Mouse (Mus musculus) spleen, embryonic (tissue): Measurements from ENCODE around the gene Mogs.

Experiments used
- CTCF ChIA-PET: fragments of 350-600 bp; sonication (Branson Sonifier 250); formaldehyde crosslinking; loops from one replicate; lab custom pipeline; 2022; lab: Charles Lee

The Mogs gene

GRCm38 (mm10) chr6:83092416-83093127, 22.7 kb upstream of the Mogs start:
- CTCF ChIA-PET: no interaction called here

- CTCF ChIA-PET: no interaction called here
Measured at GRCm38 (mm10) chr6:83095968-83096367, 19.3 kb upstream of the Mogs start.

GRCm38 (mm10) chr6:83098411-83098810, 16.9 kb upstream of the Mogs start:
- CTCF ChIA-PET: interaction anchor here (0.7 kb wide), 1 partner anchor 26 kb away, joined by 6 read pairs; no protein-coding TSS in a partner anchor

DNA sequence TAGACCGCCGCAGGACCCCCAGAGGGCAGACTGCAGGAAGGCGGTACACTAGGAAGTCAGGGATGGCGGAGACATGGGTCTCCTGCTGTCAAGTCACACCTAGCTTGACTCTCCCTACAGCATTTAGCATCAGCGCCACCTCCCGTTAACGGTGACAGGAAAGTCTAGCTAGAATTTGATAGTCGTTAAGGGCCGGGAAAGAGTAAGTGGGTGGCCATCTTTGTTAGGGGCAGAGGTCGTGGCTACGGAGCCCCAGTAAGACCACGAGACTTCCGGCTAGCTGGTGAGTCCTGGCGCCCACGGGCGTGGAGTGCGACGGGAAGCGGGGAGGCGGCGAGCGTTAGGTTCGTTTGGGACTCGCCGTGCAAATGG, 14.0 kb upstream of the Mogs start, which contains the start of the genes Ccdc142 and Gm42688:
Gene Ccdc142 (plus strand): TSS at position 286 of the 372 bp plus-strand sequence.
Gene Gm42688 (plus strand): TSS at position 302 of the 372 bp plus-strand sequence.
- CTCF ChIA-PET: interaction anchor here (1.4 to 2.3 kb wide), 2 partner anchors 23 to 105 kb away, joined by 4 to 8 read pairs; no protein-coding TSS in a partner anchor

DNA sequence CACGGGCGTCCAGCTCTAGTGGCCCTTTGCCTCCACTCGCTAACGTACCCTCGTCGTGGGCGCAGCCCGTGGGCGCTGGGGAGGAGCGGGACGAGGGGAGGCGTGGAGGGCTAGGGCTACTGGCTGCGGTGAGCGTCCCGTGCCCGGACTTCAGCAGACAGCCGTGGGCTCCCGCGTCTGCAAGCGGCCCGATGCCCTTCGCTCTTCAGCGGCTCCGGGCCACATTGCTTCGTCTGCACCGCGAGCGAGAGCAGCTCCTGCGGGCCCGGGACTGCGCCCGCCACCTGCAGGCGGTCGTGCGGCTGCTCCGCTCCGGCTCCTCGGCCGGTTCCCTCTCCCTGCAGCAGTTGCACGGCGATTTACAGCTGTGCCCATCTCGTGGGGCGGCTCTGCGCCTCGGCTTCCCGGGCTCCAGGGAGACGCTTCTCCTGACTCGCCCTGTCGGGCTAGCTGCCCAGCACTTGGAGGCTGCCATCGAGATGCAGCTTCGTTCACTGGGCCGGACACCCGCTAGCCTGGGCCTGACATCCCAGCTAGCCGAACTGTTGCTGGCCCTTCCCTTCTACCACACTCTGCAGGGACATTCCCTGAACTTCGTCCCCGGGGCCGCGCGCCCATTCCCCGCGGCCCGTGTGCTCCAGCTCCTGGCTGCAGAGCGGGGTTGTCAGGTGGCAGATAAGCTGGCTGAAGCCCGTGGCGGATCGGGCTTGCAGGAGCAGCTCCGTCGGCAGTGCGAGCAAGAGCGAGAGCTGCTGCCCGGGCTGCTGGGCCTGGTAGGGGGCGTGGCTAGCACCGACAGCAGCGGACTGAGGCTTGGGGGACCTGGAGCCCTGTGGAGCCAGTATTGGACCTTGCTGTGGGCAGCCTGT, 13.4 kb upstream of the Mogs start:
- CTCF ChIA-PET: interaction anchor here (0.6 to 2.3 kb wide), 4 partner anchors 18 to 105 kb away, joined by 3 to 8 read pairs (median 4); no protein-coding TSS in a partner anchor

DNA sequence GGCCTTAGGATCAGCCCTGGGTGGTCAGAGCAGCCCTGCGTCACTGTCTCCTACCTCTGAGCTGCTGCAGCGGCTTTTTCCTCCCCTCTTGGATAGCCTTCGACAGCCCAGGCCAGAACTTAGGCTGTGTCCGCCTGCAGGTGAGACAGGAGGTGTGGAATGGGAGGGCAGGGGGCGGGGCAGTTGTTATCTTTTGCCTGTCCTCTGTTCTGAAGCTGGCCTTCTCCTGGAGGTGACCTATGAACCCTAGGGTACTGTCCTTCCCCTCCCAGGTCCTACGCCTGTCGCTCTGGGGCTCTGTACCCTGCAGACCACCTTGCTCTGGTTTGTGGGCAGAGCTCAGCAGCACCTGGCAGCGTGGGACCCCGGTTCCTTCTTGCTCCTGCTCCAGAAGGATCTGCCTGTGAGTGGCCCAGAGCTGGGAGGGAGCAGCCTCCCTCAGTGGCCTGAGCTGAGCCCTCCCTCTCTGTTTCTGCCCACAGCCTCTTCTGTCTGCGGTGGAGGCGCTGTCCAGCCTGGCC, 12.1 kb upstream of the Mogs start:
- CTCF ChIA-PET: interaction anchor here (1.0 kb wide), 1 partner anchor 82 kb away, joined by 3 read pairs; no protein-coding TSS in a partner anchor

GRCm38 (mm10) chr6:83104158-83104557, 11.1 kb upstream of the Mogs start:
- CTCF ChIA-PET: no interaction called here

GRCm38 (mm10) chr6:83107566-83108400, 7.5 kb upstream of the Mogs start:
- CTCF ChIA-PET: interaction anchor here (1.3 kb wide), 1 partner anchor 11 kb away, joined by 3 read pairs; no protein-coding TSS in a partner anchor

GRCm38 (mm10) chr6:83108762-83109668, 6.3 kb upstream of the Mogs start, which contains the start of gene Mrpl53:
Mrpl53 (plus strand) TSS chr6:83109040.
- CTCF ChIA-PET: interaction anchor here (0.6 to 1.3 kb wide), 3 partner anchors 10 to 104 kb away, joined by 3 to 14 read pairs (median 3); no protein-coding TSS in a partner anchor

GRCm38 (mm10) chr6:83111510-83112136, 3.7 kb upstream of the Mogs start:
- CTCF ChIA-PET: no interaction called here

DNA sequence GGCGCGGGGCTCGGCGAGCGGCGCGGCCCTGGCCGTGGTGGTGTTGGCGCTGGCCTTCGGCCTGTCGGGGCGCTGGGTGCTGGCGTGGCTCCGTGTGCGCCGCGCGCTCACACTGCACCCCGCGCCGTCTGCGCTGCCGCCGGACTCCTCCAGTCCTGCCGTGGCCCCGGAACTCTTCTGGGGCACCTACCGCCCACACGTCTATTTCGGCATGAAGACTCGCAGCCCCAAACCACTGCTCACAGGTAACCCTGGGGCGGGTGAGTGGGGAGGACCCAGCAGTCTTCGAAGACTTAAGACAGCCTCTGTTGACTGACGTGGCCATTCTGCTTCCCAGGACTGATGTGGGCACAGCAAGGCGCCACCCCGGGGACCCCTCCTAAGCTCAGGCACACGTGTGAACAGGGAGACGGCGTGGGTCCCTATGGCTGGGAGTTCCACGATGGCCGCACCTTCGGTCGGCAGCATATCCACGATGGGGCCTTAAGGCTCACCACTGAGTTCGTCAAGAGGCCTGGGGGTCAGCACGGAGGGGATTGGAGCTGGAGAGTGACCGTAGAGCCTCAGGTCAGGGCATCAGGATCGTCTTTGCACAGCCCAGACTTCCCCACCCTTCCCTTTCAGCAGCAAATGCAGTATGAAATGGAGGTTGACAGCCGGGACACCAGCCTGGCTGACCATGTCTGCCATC, 531 bp downstream of the Mogs start:
- CTCF ChIA-PET: no interaction called here

- CTCF ChIA-PET: no interaction called here
Measured at GRCm38 (mm10) chr6:83116373-83117164, 1.3 kb downstream of the Mogs start.

DNA sequence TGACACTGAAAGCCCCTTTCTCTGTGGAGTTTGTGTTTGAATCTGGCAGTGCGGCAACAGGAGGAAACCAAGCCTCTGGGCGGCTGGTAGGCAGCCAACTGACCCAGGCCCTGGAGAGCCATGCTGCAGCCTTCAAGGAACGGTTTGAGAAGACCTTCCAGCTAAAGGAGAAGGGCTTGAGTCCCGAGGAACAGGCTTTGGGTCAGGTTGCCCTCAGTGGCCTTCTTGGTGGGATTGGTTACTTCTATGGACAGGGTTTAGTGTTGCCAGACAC, 1.8 kb downstream of the Mogs start:
- CTCF ChIA-PET: no interaction called here

- CTCF ChIA-PET: no interaction called here
Measured at GRCm38 (mm10) chr6:83117616-83118015, 2.3 kb downstream of the Mogs start.

DNA sequence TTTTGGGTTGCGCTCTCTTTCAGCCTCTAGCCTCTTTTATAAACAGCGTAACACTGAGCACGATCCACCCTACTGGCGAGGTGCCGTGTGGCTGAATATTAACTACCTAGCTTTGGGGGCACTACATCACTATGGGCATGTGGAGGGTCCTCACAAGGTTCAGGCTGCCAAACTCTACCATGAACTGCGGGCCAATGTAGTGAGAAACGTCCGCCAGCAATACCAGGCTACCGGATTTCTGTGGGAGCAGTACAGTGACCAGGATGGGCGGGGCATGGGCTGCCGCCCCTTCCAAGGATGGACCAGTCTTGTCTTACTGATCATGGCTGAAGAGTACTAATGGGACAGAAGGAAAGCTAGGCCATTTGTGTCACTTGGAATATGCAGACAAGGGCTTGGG, 3.1 kb downstream of the Mogs start:
- CTCF ChIA-PET: interaction anchor here (0.9 kb wide), 1 partner anchor 10 kb away, joined by 3 read pairs; the partner anchor contains the start of gene Mrpl53

DNA sequence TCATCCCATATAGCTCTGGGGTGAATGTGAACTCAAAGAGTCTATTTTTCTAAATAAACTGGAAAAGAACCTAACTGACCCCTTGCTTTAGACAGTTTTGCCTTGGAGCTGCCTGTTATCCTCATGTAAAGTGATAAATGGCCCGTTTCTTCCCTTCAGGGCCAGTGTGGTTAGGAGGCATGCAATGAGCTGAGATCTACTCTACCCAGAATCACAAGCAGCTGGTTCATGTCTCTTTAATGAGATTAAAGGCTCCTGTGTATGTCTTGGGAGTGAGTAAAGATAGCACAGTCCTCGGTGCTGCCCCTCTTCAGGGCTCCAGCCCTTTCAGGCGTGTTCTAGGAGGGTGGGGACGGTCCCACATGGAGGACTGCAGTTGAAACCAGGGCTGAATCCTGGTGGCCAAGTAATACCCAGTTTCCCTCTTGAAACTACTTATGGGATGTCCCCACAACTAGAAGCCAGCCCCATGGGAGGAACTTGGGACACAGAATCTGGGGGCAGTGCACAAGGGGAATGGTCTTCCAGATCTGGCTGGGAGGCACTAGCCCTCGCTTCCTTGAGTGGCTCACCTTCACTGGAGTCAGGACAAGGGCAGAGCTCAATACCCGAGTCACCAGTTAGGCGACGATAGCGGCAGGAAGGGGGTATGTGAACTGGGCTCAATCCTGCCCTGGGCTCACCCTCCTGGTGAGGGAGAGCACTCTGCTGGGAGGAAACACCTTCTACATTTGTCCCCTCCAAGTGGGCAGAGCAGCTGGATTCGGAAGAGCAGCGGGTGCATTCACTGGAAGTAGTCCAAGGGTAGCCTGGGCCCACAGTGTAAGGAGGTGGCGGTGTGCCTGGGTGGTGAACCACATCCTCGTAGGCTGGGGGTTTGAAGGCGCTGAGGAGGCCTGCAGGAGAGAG, 3.8 kb downstream of the Mogs start:
- CTCF ChIA-PET: interaction anchor here (0.9 kb wide), 1 partner anchor 11 kb away, joined by 3 read pairs; the partner anchor contains the start of gene Mrpl53

DNA sequence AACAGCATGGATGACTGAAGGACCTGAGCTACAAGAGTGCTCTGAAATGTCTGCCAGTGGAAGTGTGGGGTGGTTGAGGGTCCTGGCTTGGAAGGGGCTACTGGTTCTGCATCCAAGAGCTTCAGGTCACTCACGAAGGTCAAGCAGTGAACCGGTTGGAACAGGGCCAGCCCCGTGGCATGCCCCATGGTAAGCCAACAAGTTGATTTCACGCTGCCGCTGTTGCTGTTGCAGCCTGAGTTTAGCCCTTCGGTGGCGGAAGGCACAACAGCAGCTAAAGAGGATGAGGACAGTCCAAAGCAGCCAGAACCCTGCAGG, 4.4 kb downstream of the Mogs start:
- CTCF ChIA-PET: interaction anchor here (1.0 kb wide), 1 partner anchor 17 kb away, joined by 3 read pairs; no protein-coding TSS in a partner anchor
